Mouse (Mus musculus): ENCODE measurements around the gene Zfp965.
"Not testable (repeated sequence)": the region's sequence is repeated elsewhere in the genome, so short reads cannot be mapped to it uniquely, and the experiment has no call there.

The Zfp965 gene

GRCm38 (mm10) chr2:175469685-175470084, at the start of gene Zfp965:
TSS of gene Zfp965 (plus strand) at chr2:175469985.
- DNase-seq (ENCODE audit: low spot score): not testable (repeated sequence)

GRCm38 (mm10) chr2:175435707-175436106, 34.1 kb upstream of the Zfp965 start, which contains the start of gene Gm4724:
TSS of gene Gm4724 (minus strand) at chr2:175435807.
- not testable (repeated sequence) for DNase-seq (ENCODE audit: low spot score)
